Mouse (Mus musculus): ENCODE measurements around the gene Mrpl37. TPM values are rescaled to one million over a fixed set of nuclear protein-coding genes. Genes with fewer than 3 reads are reported as not detected.

The Mrpl37 gene
- polyA plus RNA-seq, 1 experiment from 2014 or later, result 87.8 TPM

Other genes with a start within 250 kb of the Mrpl37 start
- gene Ssbp3, start 156.2 kb downstream of the Mrpl37 start, polyA plus RNA-seq (2015; fragmentation: Nextera tagmentation; extraction: Ambion mirVana), result 93.9 and 112 TPM in 2 replicates
- 8.0 and 8.4 TPM in 2 replicates for gene Cyb5rl, start 120 bp upstream of the Mrpl37 start, polyA plus RNA-seq (2015; fragmentation: Nextera tagmentation; extraction: Ambion mirVana)
- not detected in 2 replicates for gene Cdcp2, start 30.0 kb upstream of the Mrpl37 start, polyA plus RNA-seq (2015; fragmentation: Nextera tagmentation; extraction: Ambion mirVana)
- gene Tmem59, start 111.5 kb upstream of the Mrpl37 start, polyA plus RNA-seq (2015; fragmentation: Nextera tagmentation; extraction: Ambion mirVana), result 541 and 572 TPM in 2 replicates
- 28.4 and 53.4 TPM in 2 replicates for gene Tceanc2, start 112.2 kb upstream of the Mrpl37 start, polyA plus RNA-seq (2015; fragmentation: Nextera tagmentation; extraction: Ambion mirVana)
- gene Ldlrad1, start 142.3 kb upstream of the Mrpl37 start, polyA plus RNA-seq (2015; fragmentation: Nextera tagmentation; extraction: Ambion mirVana), result not detected in 2 replicates
- gene Lrrc42, start 186.7 kb upstream of the Mrpl37 start, polyA plus RNA-seq (2015; fragmentation: Nextera tagmentation; extraction: Ambion mirVana), result 75.6 and 77.7 TPM in 2 replicates
- gene Hspb11, start 186.7 kb upstream of the Mrpl37 start, polyA plus RNA-seq (2015; fragmentation: Nextera tagmentation; extraction: Ambion mirVana), result 36.1 and 40.2 TPM in 2 replicates
- 0.20 and 0.31 TPM in 2 replicates for gene Dio1, start 240.3 kb upstream of the Mrpl37 start, polyA plus RNA-seq (2015; fragmentation: Nextera tagmentation; extraction: Ambion mirVana)
- 55.6 and 57.7 TPM in 2 replicates for gene Yipf1, start 247.5 kb upstream of the Mrpl37 start, polyA plus RNA-seq (2015; fragmentation: Nextera tagmentation; extraction: Ambion mirVana)

Data from limb, embryonic 15.5 days (tissue).